Mouse (Mus musculus): ENCODE results near the gene Hpd. TPM values are rescaled to one million over a fixed set of nuclear protein-coding genes. Genes with fewer than 3 reads are reported as not detected.

Gene Hpd
- polyA plus RNA-seq, 1 experiment, result not detected

DNA sequence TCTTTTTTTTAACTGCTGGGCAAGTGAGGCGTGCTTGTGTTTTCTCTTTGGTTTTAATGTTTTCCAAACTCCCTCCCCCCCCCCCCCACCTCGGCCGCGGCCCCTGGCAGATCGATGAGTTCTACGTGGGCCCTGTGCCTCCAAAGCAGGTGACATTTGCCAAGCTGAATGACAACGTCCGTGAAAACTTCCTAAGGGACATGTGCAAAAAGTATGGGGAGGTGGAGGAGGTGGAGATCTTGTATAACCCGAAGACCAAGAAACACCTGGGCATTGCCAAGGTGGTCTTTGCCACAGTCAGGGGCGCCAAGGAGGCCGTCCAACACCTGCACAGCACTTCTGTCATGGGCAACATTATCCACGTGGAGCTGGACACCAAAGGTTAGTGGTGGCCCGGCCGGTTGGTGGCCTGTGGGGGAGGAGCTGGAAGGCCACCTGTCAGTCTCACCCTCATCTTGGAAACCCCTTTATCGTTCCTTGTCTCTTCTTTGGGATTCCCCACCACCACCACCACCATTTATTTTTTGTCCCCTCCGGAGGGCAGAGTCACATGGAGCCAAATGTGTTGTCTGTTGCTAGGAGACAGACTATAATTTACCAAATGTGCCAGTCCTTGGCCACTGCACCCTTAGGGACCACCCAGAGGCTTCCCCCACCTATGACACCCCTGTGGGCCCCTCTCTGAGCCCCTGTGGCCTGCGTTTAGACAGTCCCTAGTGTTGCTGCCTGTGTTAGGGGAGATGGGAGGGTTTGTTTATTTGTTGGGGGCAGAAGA is 38.4 kb downstream of the Hpd start:
- no peaks in the 10 kb centered on the region for H3K27me3 ChIP-seq (ENCODE audit: control insufficient read depth, insufficient read depth, insufficient read length)
- H3K36me3 ChIP-seq (ENCODE audit: control insufficient read depth, insufficient read depth), result peaks cover 25% of the 10 kb centered on the region
- peaks cover 79% of the 10 kb centered on the region for H3K79me2 ChIP-seq (ENCODE audit: control insufficient read depth, insufficient read depth)
- peak overlapping the region; percentile 56 for H3K4me3 ChIP-seq (ENCODE audit: insufficient read depth, poor library complexity, severe bottlenecking)
- peak overlapping the region; percentile 27 for H3ac ChIP-seq (ENCODE audit: control insufficient read depth, insufficient read length, low read depth)
- no peak for TF ChIP-seq USF1 (IDR thresholded peaks at IDR 0.05; ENCODE audit: low read depth)
- H3K79me3 ChIP-seq (ENCODE audit: low read depth), result peaks cover 38% of the 10 kb centered on the region

DNA sequence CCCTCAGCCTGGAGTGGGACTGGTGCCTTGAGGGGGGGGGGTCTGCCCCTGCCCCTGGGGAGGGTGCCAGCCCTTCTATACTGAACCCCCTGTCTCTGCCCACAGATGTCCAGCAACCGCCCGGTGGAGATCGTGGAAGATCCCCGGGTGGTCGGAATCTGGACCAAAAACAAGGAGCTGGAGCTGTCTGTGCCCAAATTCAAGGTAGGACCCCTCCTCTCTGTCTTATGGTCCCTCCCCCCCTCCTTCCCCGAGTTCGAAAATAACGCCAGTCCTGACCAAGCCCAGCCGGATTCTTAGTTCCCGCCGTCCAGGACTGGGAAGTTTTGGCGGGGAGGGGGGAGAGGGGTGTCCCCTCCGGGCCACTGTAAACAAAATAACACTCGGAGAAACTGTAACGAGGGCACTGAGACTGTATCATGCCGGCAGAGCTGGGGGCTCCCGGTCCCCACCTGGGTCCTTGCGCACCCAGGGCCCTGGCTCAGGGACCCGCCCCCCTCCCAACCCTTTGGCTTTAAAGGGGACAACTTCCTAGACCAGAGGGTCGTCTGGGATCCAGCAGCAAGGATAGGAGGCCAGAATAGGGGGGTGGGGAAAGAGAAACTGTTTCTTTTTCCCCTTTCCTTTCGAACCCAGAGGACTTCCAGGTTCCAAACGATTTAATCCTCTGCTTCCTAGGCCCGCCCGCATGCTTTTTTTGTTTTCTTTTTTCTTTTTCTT is 39.1 kb downstream of the Hpd start:
- H3K79me2 ChIP-seq (ENCODE audit: control insufficient read depth, insufficient read depth), result peaks cover 76% of the 10 kb centered on the region
- TF ChIP-seq MYOD1 (IDR thresholded peaks at IDR 0.05; ENCODE audit: control insufficient read depth, insufficient read length, low read depth), result no peak
- peaks cover 19% of the 10 kb centered on the region for H3K36me3 ChIP-seq (ENCODE audit: control insufficient read depth, insufficient read depth)
- H3K4me3 ChIP-seq (ENCODE audit: insufficient read depth, poor library complexity, severe bottlenecking), result peak overlapping the region; percentile 56
- peak overlapping the region; percentile 93 for H3ac ChIP-seq (ENCODE audit: control insufficient read depth, insufficient read length, low read depth)
- H3K79me3 ChIP-seq (ENCODE audit: low read depth), result peaks cover 33% of the 10 kb centered on the region
- H3K27me3 ChIP-seq (ENCODE audit: control insufficient read depth, insufficient read depth, insufficient read length), result no peaks in the 10 kb centered on the region

DNA sequence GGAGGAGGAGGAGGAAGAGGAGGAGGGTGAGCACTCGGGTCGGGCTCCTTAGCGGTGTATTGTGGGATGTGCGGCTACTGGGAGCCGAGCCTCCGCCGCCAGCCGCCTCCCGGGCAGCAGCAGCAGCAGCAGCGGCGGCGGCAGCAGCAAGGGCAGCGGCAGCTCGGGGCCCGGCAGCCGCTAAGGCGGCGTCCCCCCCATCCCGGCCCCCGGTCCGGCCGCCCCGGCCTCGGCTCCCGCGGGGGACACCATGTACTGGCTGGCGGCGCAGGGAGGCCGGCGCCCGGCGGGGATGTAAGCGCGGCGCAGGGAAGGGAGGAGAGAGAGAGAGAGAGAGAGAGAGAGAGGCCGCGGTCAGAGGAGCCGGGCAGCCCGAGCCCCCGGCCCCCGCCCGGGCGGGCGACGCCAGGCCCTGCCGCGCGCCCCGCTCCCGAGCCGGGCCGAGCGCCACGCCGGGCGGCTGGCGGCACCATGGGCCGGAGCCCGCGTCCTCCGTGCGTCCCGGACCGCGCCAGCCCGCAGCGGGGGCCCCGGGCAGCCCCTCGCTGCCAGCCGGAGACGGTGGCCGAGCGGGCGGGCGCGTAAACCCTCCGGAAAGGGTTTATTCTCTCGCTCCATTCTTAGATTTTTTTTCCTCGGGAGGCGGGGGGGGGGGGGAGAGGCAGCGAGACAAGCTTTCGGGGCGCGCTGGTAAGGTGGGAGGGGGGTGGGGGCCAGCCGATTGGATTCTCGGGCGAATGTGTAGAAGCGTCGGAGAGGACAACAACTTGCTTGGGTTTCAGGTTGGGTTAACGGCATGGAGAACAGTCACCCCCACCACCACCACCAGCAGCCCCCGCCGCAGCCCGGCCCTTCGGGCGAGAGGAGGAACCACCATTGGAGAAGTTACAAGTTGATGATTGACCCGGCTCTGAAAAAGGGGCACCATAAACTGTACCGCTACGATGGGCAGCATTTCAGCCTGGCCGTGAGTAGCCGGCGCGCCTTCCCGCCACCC is 40.1 kb downstream of the Hpd start, which contains the start of gene Setd1b:
Gene Setd1b, plus strand, starts transcription at position 33 of the 997 bp plus-strand sequence.
- Histone ChIP-seq H3K79me2 (ENCODE audit: control insufficient read depth, insufficient read depth) (peaks cover 77% of the 10 kb centered on the region), H3K36me3 (ENCODE audit: control insufficient read depth, insufficient read depth) (peaks cover 11% of the 10 kb centered on the region), H3K4me3 (ENCODE audit: insufficient read depth, poor library complexity, severe bottlenecking) (peak within 1 kb of the TSS; percentile 56), H3K27me3 (ENCODE audit: control insufficient read depth, insufficient read depth, insufficient read length) (no peaks in the 10 kb centered on the region), H3ac (ENCODE audit: control insufficient read depth, insufficient read length, low read depth) (peak within 1 kb of the TSS; percentile 93), H3K79me3 (ENCODE audit: low read depth) (peaks cover 33% of the 10 kb centered on the region)
- TF ChIP-seq CEBPB (IDR thresholded peaks at IDR 0.05; ENCODE audit: low read depth), result no peak

DNA sequence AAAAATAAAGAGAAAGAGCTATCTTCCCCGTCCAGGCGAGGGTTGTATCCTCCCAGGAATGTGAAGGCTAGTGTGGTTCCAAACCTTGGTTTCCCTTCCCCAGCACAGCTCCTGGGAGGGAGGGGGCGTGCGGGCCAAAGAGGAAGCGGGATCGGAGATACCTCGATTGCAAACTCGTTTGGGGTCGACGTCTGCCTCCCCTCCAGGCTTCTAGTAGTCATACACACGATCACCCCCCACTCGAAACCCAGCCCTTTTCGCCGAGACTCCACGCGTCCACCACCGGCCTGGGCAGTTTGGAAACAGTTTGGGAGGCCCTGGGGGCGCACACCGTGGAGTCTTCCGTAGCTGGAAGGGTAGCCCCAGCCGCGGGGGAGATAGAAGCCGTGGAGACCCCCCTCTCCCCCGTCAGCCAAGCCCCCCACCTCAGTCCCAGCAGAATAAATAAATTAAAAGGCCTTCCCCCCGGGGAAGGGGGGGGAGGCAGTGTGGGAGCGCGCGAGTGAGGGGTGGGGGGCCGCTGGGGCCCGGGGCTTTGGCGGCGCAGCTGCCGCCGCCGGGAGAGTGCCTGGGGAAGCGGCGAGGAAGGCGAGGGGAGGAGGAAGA is 40.9 kb downstream of the Hpd start:
- Histone ChIP-seq H3K79me2 (ENCODE audit: control insufficient read depth, insufficient read depth) (peaks cover 82% of the 10 kb centered on the region), H3K79me3 (ENCODE audit: low read depth) (peaks cover 36% of the 10 kb centered on the region), H3K27me3 (ENCODE audit: control insufficient read depth, insufficient read depth, insufficient read length) (no peaks in the 10 kb centered on the region), H3K4me3 (ENCODE audit: insufficient read depth, poor library complexity, severe bottlenecking) (peak overlapping the region; percentile 56), H3K36me3 (ENCODE audit: control insufficient read depth, insufficient read depth) (peaks cover 10% of the 10 kb centered on the region), H3ac (ENCODE audit: control insufficient read depth, insufficient read length, low read depth) (peak overlapping the region; percentile 93)
- TF ChIP-seq FOSL1 (IDR thresholded peaks at IDR 0.05; ENCODE audit: insufficient read depth, low read length, poor library complexity, severe bottlenecking) (no peak), MYOG (IDR thresholded peaks at IDR 0.05; ENCODE audit: control insufficient read depth, extremely low read depth, insufficient read length) (no peak), USF1 (IDR thresholded peaks at IDR 0.05; ENCODE audit: low read depth) (no peak), CTCF (IDR thresholded peaks at IDR 0.05; ENCODE audit: control insufficient read depth, insufficient read depth, insufficient read length) (no peak), MYOD1 (IDR thresholded peaks at IDR 0.05; ENCODE audit: control insufficient read depth, insufficient read length, low read depth) (no peak), MAX (IDR thresholded peaks at IDR 0.05) (no peak), CEBPB (IDR thresholded peaks at IDR 0.05; ENCODE audit: low read depth) (no peak)

DNA sequence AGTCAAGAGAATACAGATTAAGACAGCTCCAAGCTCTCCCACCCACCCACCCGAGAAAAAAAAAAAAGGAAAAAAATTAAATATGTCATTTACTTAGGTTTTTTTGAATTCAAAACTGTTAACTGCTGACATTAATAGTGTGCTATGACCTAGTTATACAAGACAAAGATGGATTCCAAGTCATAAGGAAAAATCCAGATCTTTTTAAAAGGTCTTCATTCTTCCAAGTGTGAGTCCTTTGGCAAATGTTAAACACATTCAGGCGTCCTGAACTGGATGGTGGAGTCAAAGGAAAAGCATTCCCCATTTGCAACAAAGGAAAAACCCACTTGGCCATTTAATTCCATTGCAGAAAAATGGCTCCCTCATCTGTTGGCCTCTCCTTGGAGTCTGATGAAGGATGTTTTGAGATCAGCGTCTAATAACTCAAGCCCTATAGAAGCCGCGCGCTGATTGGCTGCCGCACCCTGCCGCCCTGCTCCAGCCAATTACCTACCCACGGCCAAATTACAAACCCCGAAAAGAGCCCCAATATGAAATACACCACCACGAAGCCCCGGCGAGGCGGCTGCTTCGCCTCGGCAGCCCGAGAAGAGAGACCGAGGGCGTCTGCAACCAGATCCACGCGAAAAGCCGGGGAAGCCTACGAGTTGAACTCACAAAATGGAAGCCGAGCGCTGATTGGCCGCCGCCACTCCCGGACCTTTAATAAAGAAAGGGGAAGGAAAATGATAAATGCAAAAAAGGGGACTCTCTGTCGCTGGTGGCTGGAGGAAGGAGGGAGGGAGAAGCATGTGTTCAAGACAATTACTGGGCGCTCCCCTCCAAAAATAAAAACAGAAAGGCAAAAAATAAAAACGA is 41.6 kb downstream of the Hpd start:
- peaks cover 5% of the 10 kb centered on the region for H3K36me3 ChIP-seq (ENCODE audit: control insufficient read depth, insufficient read depth)
- H3K4me3 ChIP-seq (ENCODE audit: insufficient read depth, poor library complexity, severe bottlenecking), result peak overlapping the region; percentile 56
- TF ChIP-seq USF1 (IDR thresholded peaks at IDR 0.05; ENCODE audit: low read depth), result no peak
- TF ChIP-seq FOSL1 (IDR thresholded peaks at IDR 0.05; ENCODE audit: insufficient read depth, low read length, poor library complexity, severe bottlenecking), result no peak
- TF ChIP-seq MYOG (IDR thresholded peaks at IDR 0.05; ENCODE audit: control insufficient read depth, extremely low read depth, insufficient read length), result no peak
- no peak for TF ChIP-seq CEBPB (IDR thresholded peaks at IDR 0.05; ENCODE audit: low read depth)
- TF ChIP-seq CTCF (IDR thresholded peaks at IDR 0.05; ENCODE audit: control insufficient read depth, insufficient read depth, insufficient read length), result no peak
- peak; percentile 11 for TF ChIP-seq MAX (IDR thresholded peaks at IDR 0.05)
- H3K79me2 ChIP-seq (ENCODE audit: control insufficient read depth, insufficient read depth), result peaks cover 81% of the 10 kb centered on the region
- H3K27me3 ChIP-seq (ENCODE audit: control insufficient read depth, insufficient read depth, insufficient read length), result no peaks in the 10 kb centered on the region
- H3ac ChIP-seq (ENCODE audit: control insufficient read depth, insufficient read length, low read depth), result peak overlapping the region; percentile 93
- H3K79me3 ChIP-seq (ENCODE audit: low read depth), result peaks cover 36% of the 10 kb centered on the region
